Mouse (Mus musculus): ENCODE data around the gene Smlr1.
A peak's percentile ranks its signal among the peaks of the same experiment; 100 is the strongest.

DNA sequence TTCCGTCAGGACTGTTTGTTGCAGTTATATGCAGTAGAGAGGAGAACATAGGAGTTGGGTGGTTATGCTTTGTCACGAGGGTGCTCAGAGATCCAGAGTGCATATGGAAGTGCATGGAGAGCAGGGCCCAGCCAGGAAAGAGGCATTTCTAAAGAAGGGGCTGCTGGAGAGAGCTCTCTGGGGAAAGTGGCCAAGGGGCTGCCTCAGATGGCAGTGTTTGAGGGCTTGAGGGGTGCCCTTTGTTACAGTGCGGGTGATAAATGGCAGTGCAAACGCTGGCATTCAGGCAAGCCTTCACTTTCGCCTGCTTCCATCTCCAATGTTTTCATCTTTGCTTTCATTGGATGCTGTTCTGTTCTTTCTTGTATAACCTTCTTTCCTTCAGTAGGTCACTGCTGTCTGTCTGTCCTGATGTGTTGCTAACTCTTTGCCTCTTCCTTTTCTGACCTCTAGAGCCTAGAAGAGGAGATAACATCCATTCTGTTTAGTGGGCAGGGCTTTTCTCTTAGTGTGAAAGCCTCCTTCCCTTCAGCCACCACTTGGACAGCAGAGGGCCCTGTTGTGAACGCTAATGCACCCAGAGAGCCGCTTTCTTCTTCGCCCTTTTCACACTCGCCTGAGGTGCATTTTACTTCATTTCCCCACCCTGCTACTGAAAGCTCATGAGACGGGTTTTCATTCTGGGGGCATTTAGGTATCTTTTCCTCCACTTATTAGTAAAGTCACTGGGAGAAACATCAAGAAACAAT, 36.6 kb downstream of the Smlr1 start:
- TF ChIP-seq POLR2A (IDR thresholded peaks at IDR 0.05; ENCODE audit: insufficient read depth, low read depth, low read length) = no peak
- TF ChIP-seq CTCF (IDR thresholded peaks at IDR 0.05) = peak; percentile 53
- no peak for TF ChIP-seq EP300 (IDR thresholded peaks at IDR 0.05; ENCODE audit: insufficient read depth, low read depth, low read length)
